Mouse (Mus musculus) liver, embryonic 14 days (tissue): ENCODE results near the gene Fam81b. TPM values are rescaled to one million over a fixed set of nuclear protein-coding genes. Genes with fewer than 3 reads are reported as not detected.

Experiments
- polyA plus RNA-seq: library from polyadenylated mRNA; depleted of rRNA; stranded (reverse); fragments of >200 nt; gene quantifications from 2 replicates; pipeline ENCODE4 v1.2.3, GENCODE M21; 2012; rRNA removed

The Fam81b gene
- polyA plus RNA-seq = not detected in 2 replicates

GRCm38 (mm10) chr13:76304637-76305122 lies at the start of gene Fam81b:
TSS of gene Fam81b (minus strand) at chr13:76305072.

Other genes starting within 250 kb of the Fam81b start
- 1.4 and 1.6 TPM in 2 replicates for gene Gpr150, start 248.1 kb downstream of the Fam81b start, polyA plus RNA-seq
- 1.4 and 1.9 TPM in 2 replicates for gene Arsk, start 206.4 kb downstream of the Fam81b start, polyA plus RNA-seq
- 4.2 and 4.4 TPM in 2 replicates for gene Ttc37, start 206.3 kb downstream of the Fam81b start, polyA plus RNA-seq
- gene Mctp1, start 79.5 kb upstream of the Fam81b start, polyA plus RNA-seq = 0.53 and 0.68 TPM in 2 replicates